Mouse (Mus musculus) hindbrain, embryonic 12.5 days (tissue): ENCODE results near the gene Tns1. TPM values are rescaled to one million over a fixed set of nuclear protein-coding genes. Genes with fewer than 3 reads are reported as not detected.

Experiments used
- ATAC-seq: fragments of 200-750 bp; cut with Nextera tagmentation; 2 replicates; pipeline ENCODE4 v1.8.0; 2017; ENCODE audit warnings: moderate TSS enrichment; ENCODE audit not compliant: low FRiP score
- H3K27ac ChIP-seq: fragments of 300-500 bp; sonication (generic); 2 replicates; pipeline ENCODE4 v1.5.1; 2016; ENCODE audit warnings: mild to moderate bottlenecking
- H3K27me3 ChIP-seq: fragments of 300-500 bp; sonication (generic); 2 replicates; pipeline ENCODE4 v1.6.1; 2016; ENCODE audit warnings: mild to moderate bottlenecking
- H3K36me3 ChIP-seq: fragments of 300-500 bp; sonication (generic); 2 replicates; pipeline ENCODE4 v1.6.1; 2016; ENCODE audit warnings: mild to moderate bottlenecking
- H3K4me1 ChIP-seq: fragments of 300-500 bp; sonication (generic); 2 replicates; pipeline ENCODE4 v1.6.1; 2016
- H3K4me2 ChIP-seq: fragments of 300-500 bp; sonication (generic); replicated peaks from 2 replicates; pipeline ENCODE4 v1.6.1; 2016; ENCODE audit warnings: mild to moderate bottlenecking
- H3K4me3 ChIP-seq: fragments of 300-500 bp; sonication (generic); 2 replicates; pipeline ENCODE4 v1.5.1; 2016; ENCODE audit warnings: mild to moderate bottlenecking
- H3K9ac ChIP-seq: fragments of 300-500 bp; sonication (generic); 2 replicates; pipeline ENCODE4 v1.6.1; 2016; ENCODE audit warnings: mild to moderate bottlenecking, moderate library complexity
- H3K9me3 ChIP-seq: fragments of 300-500 bp; sonication (generic); replicated peaks from 2 replicates; pipeline ENCODE4 v1.6.1; 2016; ENCODE audit warnings: mild to moderate bottlenecking
- WGBS: fragments of 180-500 bp; shearing (Covaris S2); methylation state at CpG from one replicate; pipeline ENCODE4 v1.1.7; 2016; 5-methylcytosine and 5-hydroxymethylcytosine counted together
- polyA plus RNA-seq: library from polyadenylated mRNA; unstranded; fragments of >200 nt; fragmentation: Nextera tagmentation; extraction: Ambion mirVana; gene quantifications from 2 replicates; pipeline ENCODE4 v1.2.1, GENCODE M21; 2016

Tns1 gene
- polyA plus RNA-seq, 1 experiment from 2014 or later: 28.3 TPM

- Histone ChIP-seq H3K36me3 (peaks cover 3% of the 10 kb centered on the region; the same call in 1 of the 2 replicates), H3K4me1 (peaks cover 12% of the 10 kb centered on the region), H3K4me2 (no peak overlapping the region), H3K9me3 (no peaks in the 10 kb centered on the region), H3K27me3 (no peaks in the 10 kb centered on the region), H3K9ac (no peak overlapping the region), H3K4me3 (no peak overlapping the region), H3K27ac (no peak overlapping the region)
- WGBS: 91% methylated on average over 3 of the region's 3 CpGs
- ATAC-seq: no peak
Measured at GRCm38 (mm10) chr1:73951178-73951577, 173.1 kb downstream of the Tns1 start.

GRCm38 (mm10) chr1:73948757-73949156 is 175.5 kb downstream of the Tns1 start:
- Histone ChIP-seq H3K27ac (no peak overlapping the region), H3K9ac (no peak overlapping the region), H3K27me3 (no peaks in the 10 kb centered on the region), H3K4me2 (no peak overlapping the region), H3K9me3 (no peaks in the 10 kb centered on the region), H3K4me1 (peaks cover 6% of the 10 kb centered on the region; the same call in 1 of the 2 replicates), H3K4me3 (no peak overlapping the region), H3K36me3 (peaks cover 3% of the 10 kb centered on the region; the same call in 1 of the 2 replicates)
- ATAC-seq: no peak
- 86% methylated on average over 5 of the region's 5 CpGs for WGBS

GRCm38 (mm10) chr1:73947525-73948304 is 176.5 kb downstream of the Tns1 start:
- ATAC-seq: no peak
- H3K9me3 ChIP-seq: no peaks in the 10 kb centered on the region
- H3K4me2 ChIP-seq: no peak overlapping the region
- peaks cover 6% of the 10 kb centered on the region; the same call in 1 of the 2 replicates for H3K4me1 ChIP-seq
- H3K36me3 ChIP-seq: peaks cover 3% of the 10 kb centered on the region; the same call in 1 of the 2 replicates
- WGBS: 83% methylated on average over 15 of the region's 15 CpGs
- no peak overlapping the region for H3K9ac ChIP-seq
- no peak overlapping the region for H3K4me3 ChIP-seq
- H3K27me3 ChIP-seq: no peaks in the 10 kb centered on the region
- H3K27ac ChIP-seq: no peak overlapping the region

- no peak overlapping the region for H3K4me3 ChIP-seq
- ATAC-seq: no peak
- H3K27ac ChIP-seq: no peak overlapping the region
- no peaks in the 10 kb centered on the region; the same call in 1 of the 2 replicates for H3K27me3 ChIP-seq
- H3K9me3 ChIP-seq: no peaks in the 10 kb centered on the region
- no peak overlapping the region for H3K4me2 ChIP-seq
- peaks cover 16% of the 10 kb centered on the region; the same call in 1 of the 2 replicates for H3K4me1 ChIP-seq
- H3K9ac ChIP-seq: no peak overlapping the region
- 87% methylated on average over 7 of the region's 7 CpGs for WGBS
- peaks cover 3% of the 10 kb centered on the region; the same call in 1 of the 2 replicates for H3K36me3 ChIP-seq
Measured at GRCm38 (mm10) chr1:73946701-73947100, 177.5 kb downstream of the Tns1 start.

GRCm38 (mm10) chr1:73944393-73944792 is 179.9 kb downstream of the Tns1 start:
- 57% methylated on average over 3 of the region's 3 CpGs for WGBS
- no peaks in the 10 kb centered on the region for H3K36me3 ChIP-seq
- no peak; the same call in 1 of the 2 replicates for ATAC-seq
- no peaks in the 10 kb centered on the region for H3K9me3 ChIP-seq
- no peak overlapping the region for H3K4me3 ChIP-seq
- H3K4me1 ChIP-seq: peaks cover 16% of the 10 kb centered on the region; the same call in 1 of the 2 replicates
- no peak overlapping the region for H3K4me2 ChIP-seq
- no peaks in the 10 kb centered on the region; the same call in 1 of the 2 replicates for H3K27me3 ChIP-seq
- 0 out of 2 replicates have a peak overlapping the region, but pooled peaks have one; percentile 24 for H3K27ac ChIP-seq
- H3K9ac ChIP-seq: no peak overlapping the region

- Histone ChIP-seq H3K4me1 (peaks cover 16% of the 10 kb centered on the region; the same call in 1 of the 2 replicates), H3K9ac (no peak overlapping the region), H3K27ac (no peak overlapping the region; the same call in 1 of the 2 replicates), H3K36me3 (no peaks in the 10 kb centered on the region), H3K4me2 (no peak overlapping the region), H3K9me3 (no peaks in the 10 kb centered on the region), H3K27me3 (no peaks in the 10 kb centered on the region; the same call in 1 of the 2 replicates), H3K4me3 (no peak overlapping the region)
- ATAC-seq: no peak
- WGBS: 80% methylated on average over 9 of the region's 9 CpGs
Measured at GRCm38 (mm10) chr1:73943667-73944289, 180.5 kb downstream of the Tns1 start.

GRCm38 (mm10) chr1:73943255-73943654 is 181.0 kb downstream of the Tns1 start:
- H3K4me1 ChIP-seq: peaks cover 16% of the 10 kb centered on the region; the same call in 1 of the 2 replicates
- H3K36me3 ChIP-seq: no peaks in the 10 kb centered on the region
- WGBS: 87% methylated on average over 5 of the region's 5 CpGs
- no peak overlapping the region for H3K4me2 ChIP-seq
- no peaks in the 10 kb centered on the region; the same call in 1 of the 2 replicates for H3K27me3 ChIP-seq
- H3K9me3 ChIP-seq: no peaks in the 10 kb centered on the region
- no peak overlapping the region for H3K4me3 ChIP-seq
- H3K27ac ChIP-seq: no peak overlapping the region
- no peak for ATAC-seq
- no peak overlapping the region for H3K9ac ChIP-seq

GRCm38 (mm10) chr1:73942243-73942642 is 182.0 kb downstream of the Tns1 start:
- Histone ChIP-seq H3K27me3 (no peaks in the 10 kb centered on the region; the same call in 1 of the 2 replicates), H3K9me3 (no peaks in the 10 kb centered on the region), H3K36me3 (no peaks in the 10 kb centered on the region), H3K4me2 (no peak overlapping the region), H3K27ac (no peak overlapping the region), H3K4me3 (no peak overlapping the region), H3K9ac (no peak overlapping the region), H3K4me1 (peaks cover 16% of the 10 kb centered on the region; the same call in 1 of the 2 replicates)
- 51% methylated on average over 2 of the region's 2 CpGs for WGBS
- no peak for ATAC-seq

- Histone ChIP-seq H3K4me3 (no peak overlapping the region), H3K36me3 (no peaks in the 10 kb centered on the region), H3K4me1 (peaks cover 16% of the 10 kb centered on the region; the same call in 1 of the 2 replicates), H3K9ac (no peak overlapping the region), H3K9me3 (no peaks in the 10 kb centered on the region), H3K4me2 (no peak overlapping the region), H3K27ac (no peak overlapping the region), H3K27me3 (no peaks in the 10 kb centered on the region; the same call in 1 of the 2 replicates)
- no peak for ATAC-seq
- 73% methylated on average over 9 of the region's 9 CpGs for WGBS
Measured at GRCm38 (mm10) chr1:73941697-73942096, 182.6 kb downstream of the Tns1 start.

- no peaks in the 10 kb centered on the region; the same call in 1 of the 2 replicates for H3K27me3 ChIP-seq
- no peaks in the 10 kb centered on the region for H3K36me3 ChIP-seq
- 76% methylated on average over 9 of the region's 9 CpGs for WGBS
- H3K9ac ChIP-seq: no peak overlapping the region
- H3K4me1 ChIP-seq: peaks cover 16% of the 10 kb centered on the region; the same call in 1 of the 2 replicates
- H3K27ac ChIP-seq: no peak overlapping the region
- no peaks in the 10 kb centered on the region for H3K9me3 ChIP-seq
- H3K4me3 ChIP-seq: no peak overlapping the region
- H3K4me2 ChIP-seq: no peak overlapping the region
- no peak for ATAC-seq
Measured at GRCm38 (mm10) chr1:73940491-73941204, 183.6 kb downstream of the Tns1 start.

GRCm38 (mm10) chr1:73938597-73938996 is 185.7 kb downstream of the Tns1 start:
- no peak overlapping the region for H3K9ac ChIP-seq
- no peak overlapping the region for H3K4me3 ChIP-seq
- H3K9me3 ChIP-seq: no peaks in the 10 kb centered on the region
- H3K4me1 ChIP-seq: peaks cover 10% of the 10 kb centered on the region; the same call in 1 of the 2 replicates
- no peak overlapping the region for H3K27ac ChIP-seq
- no peaks in the 10 kb centered on the region for H3K36me3 ChIP-seq
- no peak for ATAC-seq
- 76% methylated on average over 10 of the region's 10 CpGs for WGBS
- H3K27me3 ChIP-seq: no peaks in the 10 kb centered on the region; the same call in 1 of the 2 replicates
- no peak overlapping the region for H3K4me2 ChIP-seq

- H3K9me3 ChIP-seq: no peaks in the 10 kb centered on the region
- no peak for ATAC-seq
- 64% methylated on average over 6 of the region's 6 CpGs for WGBS
Measured at GRCm38 (mm10) chr1:73937805-73938204, 186.4 kb downstream of the Tns1 start.

More at GRCm38 (mm10) chr1:73937805-73938204, 186.4 kb downstream of the Tns1 start:
- Histone ChIP-seq H3K4me2 (no peak overlapping the region), H3K27me3 (no peaks in the 10 kb centered on the region; the same call in 1 of the 2 replicates), H3K4me1 (peaks cover 10% of the 10 kb centered on the region; the same call in 1 of the 2 replicates), H3K9ac (no peak overlapping the region), H3K4me3 (no peak overlapping the region), H3K36me3 (no peaks in the 10 kb centered on the region), H3K27ac (no peak overlapping the region)
